Mouse (Mus musculus): ENCODE measurements around the gene Snx7. TPM values are rescaled to one million over a fixed set of nuclear protein-coding genes. Genes with fewer than 3 reads are reported as not detected.

Gene Snx7
- polyA plus RNA-seq, 1 experiment from 2014 or later: 12.3 TPM

DNA sequence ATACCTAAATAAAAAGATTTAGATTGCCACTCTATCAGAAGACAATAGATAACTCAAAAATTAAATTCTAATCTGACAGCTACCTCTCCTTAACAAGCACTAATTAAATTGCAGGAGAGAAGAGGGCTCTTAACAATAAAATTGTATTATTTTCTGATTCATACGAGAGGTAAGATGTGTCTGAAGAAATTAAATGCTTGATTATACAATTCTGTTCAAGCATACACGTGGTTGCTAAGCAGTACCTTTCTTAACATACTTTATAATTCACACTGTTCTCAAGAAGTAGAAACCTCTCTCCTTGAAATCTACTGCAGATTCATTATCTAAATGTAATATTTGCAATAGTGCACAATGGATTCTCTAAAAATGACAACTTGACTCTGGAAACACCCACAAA lies 54.5 kb downstream of the Snx7 start:
- Histone ChIP-seq H3K4me3 (replicated peaks) (no peak overlapping the region), H3K9ac (no peak overlapping the region), H3K27ac (replicated peaks) (no peak overlapping the region), H3K27me3 (no peaks in the 10 kb centered on the region), H3K4me1 (replicated peaks) (no peaks in the 10 kb centered on the region), H3K9me3 (replicated peaks) (no peaks in the 10 kb centered on the region), H3K36me3 (replicated peaks) (no peaks in the 10 kb centered on the region), H3K4me2 (no peak overlapping the region)
- WGBS (ENCODE audit: insufficient replicate concordance): 62% methylated on average over 2 of the region's 2 CpGs
- no peak for ATAC-seq (ENCODE audit: insufficient read depth)

DNA sequence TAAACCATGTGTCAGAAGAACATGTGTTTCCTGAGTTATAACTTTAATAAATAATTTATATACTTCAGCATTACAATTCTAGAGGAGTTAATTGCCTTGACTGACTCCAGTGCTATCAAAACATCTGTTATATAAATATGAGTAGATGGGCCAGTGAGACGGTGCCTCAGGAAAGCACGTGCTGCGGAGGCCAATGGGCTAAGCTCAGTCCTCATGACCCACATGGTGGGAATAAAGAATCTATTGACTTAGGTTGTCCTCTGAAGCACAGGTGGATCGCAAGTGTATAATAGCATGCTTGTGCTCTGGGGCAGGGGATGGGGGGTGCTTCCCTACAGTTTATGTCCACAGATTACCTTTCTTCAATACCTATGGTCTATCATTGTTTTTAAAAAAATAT lies 56.6 kb downstream of the Snx7 start:
- 76% methylated on average over 4 of the region's 4 CpGs for WGBS (ENCODE audit: insufficient replicate concordance)
- Histone ChIP-seq H3K4me2 (no peak overlapping the region), H3K4me3 (replicated peaks) (no peak overlapping the region), H3K27ac (replicated peaks) (no peak overlapping the region), H3K27me3 (no peaks in the 10 kb centered on the region), H3K9me3 (replicated peaks) (no peaks in the 10 kb centered on the region), H3K4me1 (replicated peaks) (no peaks in the 10 kb centered on the region), H3K36me3 (replicated peaks) (no peaks in the 10 kb centered on the region), H3K9ac (no peak overlapping the region)
- ATAC-seq (ENCODE audit: insufficient read depth): no peak

DNA sequence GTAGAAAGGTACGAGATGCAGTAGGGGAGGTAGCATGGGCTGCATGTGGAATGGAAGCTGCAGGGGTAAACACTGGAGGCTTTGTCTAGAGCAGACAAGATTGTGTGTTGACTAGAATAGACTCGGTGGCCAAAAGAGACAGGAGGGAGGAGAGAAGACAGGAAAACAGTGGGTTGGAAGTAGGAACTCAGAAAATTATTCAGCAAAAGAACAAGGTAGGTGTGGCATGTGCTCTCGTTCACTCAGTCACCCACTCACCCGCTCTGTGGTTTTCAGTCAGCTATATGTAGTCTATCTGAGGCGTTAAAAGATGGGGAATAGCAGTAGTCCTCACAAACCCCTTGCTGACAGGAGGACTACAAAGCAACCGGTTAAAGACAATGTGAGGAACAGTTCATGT lies 63.0 kb downstream of the Snx7 start:
- H3K36me3 ChIP-seq (replicated peaks): no peaks in the 10 kb centered on the region
- ATAC-seq (ENCODE audit: insufficient read depth): no peak
- H3K9me3 ChIP-seq (replicated peaks): no peaks in the 10 kb centered on the region
- H3K4me1 ChIP-seq (replicated peaks): no peaks in the 10 kb centered on the region
- 60% methylated on average over 6 of the region's 6 CpGs for WGBS (ENCODE audit: insufficient replicate concordance)
- no peak overlapping the region for H3K4me2 ChIP-seq
- H3K4me3 ChIP-seq (replicated peaks): no peak overlapping the region
- no peaks in the 10 kb centered on the region for H3K27me3 ChIP-seq
- H3K27ac ChIP-seq (replicated peaks): no peak overlapping the region
- H3K9ac ChIP-seq: no peak overlapping the region

DNA sequence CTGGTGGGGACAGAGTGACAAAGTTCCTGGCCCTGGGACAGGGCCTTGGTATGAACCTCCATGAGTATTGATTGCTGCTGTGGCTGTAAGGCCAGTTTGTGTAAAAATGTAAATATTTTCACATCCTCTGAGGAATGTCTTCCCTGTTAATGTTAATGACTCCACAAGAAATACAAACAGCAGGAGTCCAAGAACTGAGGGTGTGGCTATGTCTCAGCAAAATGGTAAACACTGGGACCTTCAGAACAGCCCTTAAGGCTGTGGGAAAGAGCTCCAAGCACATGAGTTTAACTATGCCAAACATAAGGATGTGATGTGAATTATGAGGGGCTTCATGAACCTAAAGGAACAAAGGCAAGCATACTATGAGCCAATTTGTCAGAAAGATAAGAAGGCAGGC lies 74.2 kb downstream of the Snx7 start:
- no peak overlapping the region for H3K9ac ChIP-seq
- H3K4me2 ChIP-seq: no peak overlapping the region
- no peaks in the 10 kb centered on the region for H3K36me3 ChIP-seq (replicated peaks)
- H3K4me1 ChIP-seq (replicated peaks): no peaks in the 10 kb centered on the region
- H3K9me3 ChIP-seq (replicated peaks): no peaks in the 10 kb centered on the region
- H3K4me3 ChIP-seq (replicated peaks): no peak overlapping the region
- ATAC-seq (ENCODE audit: insufficient read depth): no peak
- H3K27ac ChIP-seq (replicated peaks): no peak overlapping the region
- H3K27me3 ChIP-seq: no peaks in the 10 kb centered on the region

DNA sequence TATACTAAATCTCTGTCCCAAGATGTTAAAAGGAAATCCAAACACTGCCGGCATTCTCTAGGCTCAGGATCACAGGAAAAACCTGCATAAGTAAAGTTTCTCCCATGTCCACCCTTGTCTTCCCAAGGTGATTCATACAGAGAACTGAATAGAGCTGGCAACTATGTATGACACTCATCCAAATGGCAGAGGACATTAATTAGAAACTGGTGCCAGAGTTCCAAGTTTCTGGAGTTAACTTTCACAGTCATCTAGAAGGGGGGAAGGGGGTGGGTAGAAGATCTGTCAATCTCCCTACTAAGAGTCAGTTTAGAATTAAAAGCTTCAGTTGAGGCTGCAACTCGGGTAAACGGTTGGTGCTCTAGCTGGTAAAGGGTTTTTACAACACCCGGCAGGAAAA lies 76.8 kb downstream of the Snx7 start:
- Histone ChIP-seq H3K27ac (replicated peaks) (no peak overlapping the region), H3K36me3 (replicated peaks) (no peaks in the 10 kb centered on the region), H3K4me1 (replicated peaks) (no peaks in the 10 kb centered on the region), H3K27me3 (no peaks in the 10 kb centered on the region), H3K9me3 (replicated peaks) (no peaks in the 10 kb centered on the region), H3K9ac (no peak overlapping the region), H3K4me2 (no peak overlapping the region), H3K4me3 (replicated peaks) (no peak overlapping the region)
- WGBS (ENCODE audit: insufficient replicate concordance): 68% methylated on average over 4 of the region's 4 CpGs
- ATAC-seq (ENCODE audit: insufficient read depth): no peak

DNA sequence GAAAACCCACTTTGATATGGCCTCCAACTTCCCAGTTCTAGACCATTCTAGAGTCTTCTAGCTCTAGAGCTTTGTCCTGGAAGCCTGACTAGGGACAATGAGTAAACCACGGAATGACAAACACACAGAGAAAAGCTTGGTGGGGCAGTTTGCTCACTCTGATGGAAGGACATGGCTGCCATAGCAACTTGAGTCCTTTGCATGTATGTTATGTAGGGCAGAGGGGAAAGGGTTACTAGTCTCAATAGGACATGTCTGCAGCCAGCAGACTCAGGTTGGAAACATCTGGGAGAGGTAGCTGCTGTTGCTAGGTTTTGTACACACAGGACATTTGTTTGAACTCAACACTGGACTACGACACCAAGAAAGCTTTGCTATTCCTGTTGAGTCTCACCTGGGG lies 77.5 kb downstream of the Snx7 start:
- Histone ChIP-seq H3K9me3 (replicated peaks) (no peaks in the 10 kb centered on the region), H3K4me3 (replicated peaks) (no peak overlapping the region), H3K4me1 (replicated peaks) (no peaks in the 10 kb centered on the region), H3K4me2 (no peak overlapping the region), H3K36me3 (replicated peaks) (no peaks in the 10 kb centered on the region), H3K27me3 (no peaks in the 10 kb centered on the region), H3K27ac (replicated peaks) (no peak overlapping the region), H3K9ac (no peak overlapping the region)
- WGBS (ENCODE audit: insufficient replicate concordance): 54% methylated on average over 2 of the region's 2 CpGs
- no peak for ATAC-seq (ENCODE audit: insufficient read depth)

DNA sequence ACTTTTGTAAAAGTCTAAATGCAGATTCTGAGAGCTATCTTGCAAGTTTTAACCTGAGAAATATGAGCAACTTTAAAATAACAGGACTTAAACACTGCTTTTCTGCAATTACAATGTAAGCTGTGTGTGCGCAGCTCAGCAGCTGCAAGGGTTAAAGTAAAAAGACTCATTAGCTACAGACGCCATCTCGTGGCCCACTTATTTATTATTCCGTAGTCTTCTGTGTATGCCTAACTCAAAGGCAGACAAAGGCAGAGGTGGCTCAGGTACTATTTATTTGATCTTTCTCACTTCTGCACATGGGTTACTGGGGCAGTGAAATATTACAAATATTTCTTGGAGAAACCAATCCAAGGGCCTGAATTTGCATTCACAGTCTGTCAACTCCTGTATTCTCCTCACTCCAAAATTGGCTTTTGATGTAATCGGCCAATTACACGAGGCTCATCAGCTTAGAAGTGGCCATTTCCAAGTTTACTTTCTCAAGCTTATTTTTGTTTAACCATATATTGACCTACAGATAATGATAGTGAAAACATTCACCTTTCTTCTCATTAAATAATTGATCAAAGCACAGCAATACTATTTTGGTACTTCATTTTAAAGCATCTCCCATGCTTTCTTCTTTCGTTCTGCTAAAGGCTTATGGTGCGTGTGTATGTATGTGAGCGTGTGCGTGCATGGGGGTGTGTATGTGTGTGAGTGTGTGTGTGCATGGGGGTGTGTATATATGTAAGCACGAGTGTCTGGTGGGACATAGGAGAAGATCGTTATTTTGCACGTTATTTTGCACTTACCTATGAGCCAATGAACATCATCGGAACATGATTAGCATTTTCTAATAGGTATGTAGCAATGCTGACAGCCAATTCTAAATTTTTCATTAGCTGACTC lies 79.7 kb downstream of the Snx7 start:
- Histone ChIP-seq H3K4me3 (replicated peaks) (no peak overlapping the region), H3K4me2 (no peak overlapping the region), H3K27ac (replicated peaks) (no peak overlapping the region), H3K4me1 (replicated peaks) (no peaks in the 10 kb centered on the region), H3K9me3 (replicated peaks) (no peaks in the 10 kb centered on the region), H3K27me3 (no peaks in the 10 kb centered on the region), H3K9ac (no peak overlapping the region), H3K36me3 (replicated peaks) (no peaks in the 10 kb centered on the region)
- ATAC-seq (ENCODE audit: insufficient read depth): no peak
- 66% methylated on average over 14 of the region's 14 CpGs for WGBS (ENCODE audit: insufficient replicate concordance)

DNA sequence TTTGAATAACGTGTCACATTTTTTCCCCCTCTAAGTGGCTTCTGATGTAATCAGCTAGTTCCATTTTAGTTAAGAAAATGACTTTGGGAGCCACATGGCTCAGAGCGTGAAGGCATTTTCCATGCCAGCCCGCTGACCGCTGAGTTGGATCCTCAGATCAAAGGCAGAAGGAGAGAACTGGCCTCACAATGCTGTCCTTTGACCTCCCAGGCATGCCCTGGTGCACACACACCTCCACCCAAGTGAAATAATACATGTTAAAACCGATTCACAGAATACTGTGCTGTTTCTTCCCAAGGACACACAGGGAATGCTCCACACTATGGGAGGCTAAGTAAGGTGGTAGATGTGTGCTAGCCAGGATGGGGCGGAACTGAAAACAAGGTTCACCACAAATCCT lies 81.5 kb downstream of the Snx7 start:
- Histone ChIP-seq H3K27me3 (no peaks in the 10 kb centered on the region), H3K27ac (replicated peaks) (no peak overlapping the region), H3K9ac (no peak overlapping the region), H3K9me3 (replicated peaks) (no peaks in the 10 kb centered on the region), H3K36me3 (replicated peaks) (no peaks in the 10 kb centered on the region), H3K4me3 (replicated peaks) (no peak overlapping the region), H3K4me2 (no peak overlapping the region), H3K4me1 (replicated peaks) (no peaks in the 10 kb centered on the region)
- no peak for ATAC-seq (ENCODE audit: insufficient read depth)
- 61% methylated on average over 6 of the region's 6 CpGs for WGBS (ENCODE audit: insufficient replicate concordance)

DNA sequence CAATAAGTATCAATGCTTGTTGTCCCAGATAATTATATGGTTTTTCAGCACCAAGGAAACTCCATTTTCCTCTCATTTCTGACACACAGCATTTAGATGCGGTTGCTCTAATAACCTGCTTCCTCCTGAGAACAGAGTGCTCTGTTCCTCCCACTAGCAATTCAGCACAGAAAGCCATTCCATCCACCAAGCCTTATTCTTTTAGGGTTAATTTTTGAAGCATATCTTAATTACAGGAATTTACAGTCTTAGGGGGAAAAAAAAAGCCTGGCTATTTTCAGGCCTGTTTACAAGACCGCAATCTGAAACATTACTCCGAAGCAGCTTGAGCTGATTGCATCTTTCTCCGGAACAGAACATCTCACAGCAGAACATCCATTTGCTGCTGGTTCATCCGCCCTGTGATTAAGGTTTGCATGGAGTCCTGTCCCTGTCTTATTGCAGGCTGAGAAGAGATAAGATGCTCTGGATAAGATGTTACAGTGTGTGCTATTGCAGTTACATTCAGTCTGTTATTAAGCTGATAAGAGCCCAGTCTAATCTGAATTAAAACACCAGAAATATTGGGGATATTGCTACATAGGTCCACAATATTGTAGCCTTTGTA lies 116.5 kb downstream of the Snx7 start:
- ATAC-seq (ENCODE audit: insufficient read depth): no peak
- Histone ChIP-seq H3K9me3 (replicated peaks) (no peaks in the 10 kb centered on the region), H3K4me1 (replicated peaks) (no peaks in the 10 kb centered on the region), H3K27ac (replicated peaks) (no peak overlapping the region), H3K27me3 (no peaks in the 10 kb centered on the region), H3K4me2 (no peak overlapping the region), H3K4me3 (replicated peaks) (no peak overlapping the region), H3K9ac (no peak overlapping the region), H3K36me3 (replicated peaks) (no peaks in the 10 kb centered on the region)
- 73% methylated on average over 5 of the region's 5 CpGs for WGBS (ENCODE audit: insufficient replicate concordance)

DNA sequence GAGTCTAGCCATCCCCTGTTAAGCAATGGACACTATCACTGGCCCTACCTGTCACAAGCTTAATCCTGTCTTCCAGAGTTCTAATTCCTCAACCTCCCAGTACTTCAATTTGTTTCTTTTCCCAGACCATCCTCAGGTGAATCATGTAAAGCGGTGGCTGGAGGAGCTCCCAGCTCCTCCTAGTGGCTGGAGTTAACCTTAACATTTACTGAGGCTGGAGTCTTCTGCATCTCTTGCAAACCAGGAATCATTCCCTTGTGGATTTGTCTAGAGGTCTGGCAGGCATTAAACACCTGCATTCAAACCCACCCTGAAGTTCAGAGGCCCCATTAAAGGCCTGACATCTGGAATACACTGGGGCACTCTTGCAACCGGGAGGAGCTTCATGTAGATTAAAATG lies 117.1 kb downstream of the Snx7 start:
- Histone ChIP-seq H3K4me2 (no peak overlapping the region), H3K4me1 (replicated peaks) (no peaks in the 10 kb centered on the region), H3K9me3 (replicated peaks) (no peaks in the 10 kb centered on the region), H3K36me3 (replicated peaks) (no peaks in the 10 kb centered on the region), H3K27ac (replicated peaks) (no peak overlapping the region), H3K9ac (no peak overlapping the region), H3K27me3 (no peaks in the 10 kb centered on the region), H3K4me3 (replicated peaks) (no peak overlapping the region)
- 58% methylated on average over 2 of the region's 2 CpGs for WGBS (ENCODE audit: insufficient replicate concordance)
- no peak for ATAC-seq (ENCODE audit: insufficient read depth)

DNA sequence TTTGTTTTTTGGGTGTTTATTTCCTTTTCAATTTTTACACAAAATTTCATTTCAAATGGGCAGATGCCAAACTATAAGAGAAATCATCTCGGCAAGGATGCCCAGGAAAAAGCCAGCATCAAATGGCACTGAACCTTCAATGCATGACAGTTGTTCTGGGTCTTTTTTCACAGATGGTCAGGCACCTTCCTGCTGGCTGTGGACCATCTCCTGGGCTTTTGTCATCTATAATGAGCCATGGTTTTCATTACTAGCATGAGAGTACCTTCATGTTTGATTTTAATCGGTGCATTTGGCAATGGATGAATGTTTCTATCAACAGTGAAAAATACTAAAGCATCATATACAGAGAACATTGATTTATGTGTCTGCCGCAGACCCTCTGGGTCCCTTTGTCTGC lies 119.5 kb downstream of the Snx7 start:
- H3K9me3 ChIP-seq (replicated peaks): no peaks in the 10 kb centered on the region
- no peaks in the 10 kb centered on the region for H3K4me1 ChIP-seq (replicated peaks)
- no peaks in the 10 kb centered on the region for H3K36me3 ChIP-seq (replicated peaks)
- no peak overlapping the region for H3K4me2 ChIP-seq
- H3K9ac ChIP-seq: no peak overlapping the region
- no peak overlapping the region for H3K27ac ChIP-seq (replicated peaks)
- no peak for ATAC-seq (ENCODE audit: insufficient read depth)
- WGBS (ENCODE audit: insufficient replicate concordance): 61% methylated on average over 3 of the region's 3 CpGs
- no peaks in the 10 kb centered on the region for H3K27me3 ChIP-seq
- no peak overlapping the region for H3K4me3 ChIP-seq (replicated peaks)

DNA sequence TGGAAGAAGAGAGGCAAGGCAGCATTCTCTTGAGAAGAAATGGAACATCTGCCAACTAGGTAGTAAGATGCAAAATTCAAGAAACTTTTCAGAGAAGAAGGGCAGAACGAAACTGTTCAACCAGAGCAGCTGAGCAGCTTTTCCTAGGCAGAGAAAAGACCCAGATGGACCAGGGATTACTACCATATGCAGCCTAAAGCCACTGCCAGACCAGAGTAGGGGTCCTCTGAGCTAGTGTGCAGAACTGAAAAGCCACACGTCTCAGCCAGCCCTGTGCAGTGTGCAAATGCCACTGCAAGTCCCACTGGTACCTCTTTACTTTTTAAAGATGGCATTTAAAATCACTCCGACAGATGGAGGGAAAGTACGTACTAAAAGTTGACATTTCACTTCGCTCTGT lies 129.0 kb downstream of the Snx7 start:
- no peak for ATAC-seq (ENCODE audit: insufficient read depth)
- WGBS (ENCODE audit: insufficient replicate concordance): 58% methylated on average over 5 of the region's 5 CpGs
- H3K4me1 ChIP-seq (replicated peaks): no peaks in the 10 kb centered on the region

More for the DNA sequence above, 129.0 kb downstream of the Snx7 start:
- no peaks in the 10 kb centered on the region for H3K27me3 ChIP-seq
- H3K27ac ChIP-seq (replicated peaks): no peak overlapping the region
- no peaks in the 10 kb centered on the region for H3K36me3 ChIP-seq (replicated peaks)
- no peaks in the 10 kb centered on the region for H3K9me3 ChIP-seq (replicated peaks)
- no peak overlapping the region for H3K4me3 ChIP-seq (replicated peaks)
- no peak overlapping the region for H3K4me2 ChIP-seq
- no peak overlapping the region for H3K9ac ChIP-seq
